Mouse (Mus musculus) stomach, postnatal 0 days (tissue): ENCODE measurements around the gene Spire2.

Source experiments
- CTCF ChIP-seq: IDR thresholded peaks from 2 replicates; pipeline ENCODE4 v1.5.1; 2016; ENCODE audit warnings: antibody characterized with exemption, low read depth, mild to moderate bottlenecking, moderate library complexity
- EP300 ChIP-seq: optimal IDR thresholded peaks from 2 replicates; pipeline ENCODE3; 2016; ENCODE audit warnings: antibody characterized with exemption

GRCm38 (mm10) chr8:123334467-123334866 lies 2.0 kb downstream of the Spire2 start:
- no peak for TF ChIP-seq CTCF
- TF ChIP-seq EP300: no peak
